Mouse (Mus musculus) ES-E14 (cell line): ENCODE measurements around the gene Map4k4.

Experiments
- CHD2 ChIP-seq: IDR thresholded peaks from 2 replicates; pipeline ENCODE4 v1.6.1; 2014; ENCODE audit warnings: mild to moderate bottlenecking, low read depth, low read length, inconsistent platforms
- HCFC1 ChIP-seq: IDR thresholded peaks from 2 replicates; pipeline ENCODE4 v1.6.1; 2012; ENCODE audit warnings: low read length, inconsistent platforms, borderline replicate concordance; ENCODE audit not compliant: insufficient read depth
- MAFK ChIP-seq: IDR thresholded peaks from 2 replicates; pipeline ENCODE4 v1.6.1; 2014; ENCODE audit warnings: mild to moderate bottlenecking, low read depth, low read length, inconsistent platforms; ENCODE audit not compliant: insufficient read depth
- ZC3H11A ChIP-seq: IDR thresholded peaks from 2 replicates; pipeline ENCODE4 v1.6.1; 2012; ENCODE audit warnings: low read depth, mild to moderate bottlenecking, inconsistent platforms, low read length, borderline replicate concordance
- ZNF384 ChIP-seq: IDR thresholded peaks from 2 replicates; pipeline ENCODE4 v1.6.1; 2012; ENCODE audit warnings: low read depth, low read length, inconsistent platforms

GRCm38 (mm10) chr1:39963821-39964220 is 63.1 kb downstream of the Map4k4 start:
- TF ChIP-seq HCFC1 (no peak), CHD2 (no peak), ZC3H11A (no peak), ZNF384 (no peak), MAFK (no peak)
